Mouse (Mus musculus): ENCODE results near the gene Pcgf1. TPM values are rescaled to one million over a fixed set of nuclear protein-coding genes. Genes with fewer than 3 reads are reported as not detected.

Gene Pcgf1
- total and polyA plus RNA-seq, 2 experiments from 2014 or later = 16.1 to 30.7 TPM

DNA sequence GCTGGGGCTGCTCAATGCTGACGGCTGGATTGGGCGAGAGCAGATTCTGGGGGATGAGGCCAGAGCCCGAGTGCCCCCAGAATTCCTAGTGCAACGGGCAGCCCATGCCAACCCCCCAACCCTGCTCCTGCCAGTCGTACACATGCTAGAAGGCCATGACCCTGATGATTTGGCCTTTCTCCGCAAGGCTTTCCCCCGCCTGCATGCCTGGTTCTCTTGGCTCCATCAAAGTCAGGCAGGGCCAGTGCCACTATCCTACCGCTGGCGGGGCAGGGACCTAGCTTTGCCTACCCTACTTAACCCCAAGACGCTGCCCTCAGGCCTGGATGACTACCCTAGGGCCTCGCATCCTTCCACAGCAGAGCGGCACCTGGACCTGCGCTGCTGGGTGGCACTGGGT is 39.9 kb downstream of the Pcgf1 start:
- DNase-seq (no peak), ATAC-seq (no peak)
- Histone ChIP-seq H3K4me2 (ENCODE audit: low read depth) (no peak overlapping the region), H3K4me1 (ENCODE audit: insufficient read depth) (peaks cover 13% of the 10 kb centered on the region), H3K27me3 (ENCODE audit: insufficient read depth, low read length) (no peaks in the 10 kb centered on the region), H3K9ac (no peak overlapping the region), H3K36me3 (ENCODE audit: insufficient read depth) (peaks cover 25% of the 10 kb centered on the region), H3K4me3 (ENCODE audit: low read depth, low read length) (no peak overlapping the region), H3K9me3 (ENCODE audit: low read length) (no peaks in the 10 kb centered on the region), H3K27ac (ENCODE audit: low read depth, low read length) (no peak overlapping the region)
- TF ChIP-seq CTCF (IDR thresholded peaks at IDR 0.05; ENCODE audit: low read depth) = no peak
- WGBS = 92% methylated on average over 13 of the region's 13 CpGs

DNA sequence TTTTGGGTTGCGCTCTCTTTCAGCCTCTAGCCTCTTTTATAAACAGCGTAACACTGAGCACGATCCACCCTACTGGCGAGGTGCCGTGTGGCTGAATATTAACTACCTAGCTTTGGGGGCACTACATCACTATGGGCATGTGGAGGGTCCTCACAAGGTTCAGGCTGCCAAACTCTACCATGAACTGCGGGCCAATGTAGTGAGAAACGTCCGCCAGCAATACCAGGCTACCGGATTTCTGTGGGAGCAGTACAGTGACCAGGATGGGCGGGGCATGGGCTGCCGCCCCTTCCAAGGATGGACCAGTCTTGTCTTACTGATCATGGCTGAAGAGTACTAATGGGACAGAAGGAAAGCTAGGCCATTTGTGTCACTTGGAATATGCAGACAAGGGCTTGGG is 40.7 kb downstream of the Pcgf1 start:
- peaks cover 14% of the 10 kb centered on the region for H3K4me1 ChIP-seq (ENCODE audit: insufficient read depth)

DNA sequence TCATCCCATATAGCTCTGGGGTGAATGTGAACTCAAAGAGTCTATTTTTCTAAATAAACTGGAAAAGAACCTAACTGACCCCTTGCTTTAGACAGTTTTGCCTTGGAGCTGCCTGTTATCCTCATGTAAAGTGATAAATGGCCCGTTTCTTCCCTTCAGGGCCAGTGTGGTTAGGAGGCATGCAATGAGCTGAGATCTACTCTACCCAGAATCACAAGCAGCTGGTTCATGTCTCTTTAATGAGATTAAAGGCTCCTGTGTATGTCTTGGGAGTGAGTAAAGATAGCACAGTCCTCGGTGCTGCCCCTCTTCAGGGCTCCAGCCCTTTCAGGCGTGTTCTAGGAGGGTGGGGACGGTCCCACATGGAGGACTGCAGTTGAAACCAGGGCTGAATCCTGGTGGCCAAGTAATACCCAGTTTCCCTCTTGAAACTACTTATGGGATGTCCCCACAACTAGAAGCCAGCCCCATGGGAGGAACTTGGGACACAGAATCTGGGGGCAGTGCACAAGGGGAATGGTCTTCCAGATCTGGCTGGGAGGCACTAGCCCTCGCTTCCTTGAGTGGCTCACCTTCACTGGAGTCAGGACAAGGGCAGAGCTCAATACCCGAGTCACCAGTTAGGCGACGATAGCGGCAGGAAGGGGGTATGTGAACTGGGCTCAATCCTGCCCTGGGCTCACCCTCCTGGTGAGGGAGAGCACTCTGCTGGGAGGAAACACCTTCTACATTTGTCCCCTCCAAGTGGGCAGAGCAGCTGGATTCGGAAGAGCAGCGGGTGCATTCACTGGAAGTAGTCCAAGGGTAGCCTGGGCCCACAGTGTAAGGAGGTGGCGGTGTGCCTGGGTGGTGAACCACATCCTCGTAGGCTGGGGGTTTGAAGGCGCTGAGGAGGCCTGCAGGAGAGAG is 41.4 kb downstream of the Pcgf1 start:
- no peak for TF ChIP-seq CTCF (IDR thresholded peaks at IDR 0.05; ENCODE audit: low read depth)
- 77% methylated on average over 14 of the region's 14 CpGs for WGBS
- H3K9ac ChIP-seq = no peak overlapping the region
- DNase-seq = no peak
- no peak overlapping the region for H3K27ac ChIP-seq (ENCODE audit: low read depth, low read length)
- peaks cover 16% of the 10 kb centered on the region for H3K4me1 ChIP-seq (ENCODE audit: insufficient read depth)
- no peak for ATAC-seq
- H3K4me3 ChIP-seq (ENCODE audit: low read depth, low read length) = no peak overlapping the region
- H3K9me3 ChIP-seq (ENCODE audit: low read length) = no peaks in the 10 kb centered on the region
- no peaks in the 10 kb centered on the region for H3K27me3 ChIP-seq (ENCODE audit: insufficient read depth, low read length)
- peaks cover 25% of the 10 kb centered on the region for H3K36me3 ChIP-seq (ENCODE audit: insufficient read depth)
- no peak overlapping the region for H3K4me2 ChIP-seq (ENCODE audit: low read depth)

More for the DNA sequence above, 40.7 kb downstream of the Pcgf1 start:
- Histone ChIP-seq H3K9ac (no peak overlapping the region), H3K27ac (ENCODE audit: low read depth, low read length) (no peak overlapping the region), H3K4me2 (ENCODE audit: low read depth) (no peak overlapping the region), H3K9me3 (ENCODE audit: low read length) (no peaks in the 10 kb centered on the region), H3K27me3 (ENCODE audit: insufficient read depth, low read length) (no peaks in the 10 kb centered on the region), H3K4me3 (ENCODE audit: low read depth, low read length) (no peak overlapping the region), H3K36me3 (ENCODE audit: insufficient read depth) (peaks cover 25% of the 10 kb centered on the region)
- DNase-seq (no peak), ATAC-seq (no peak)
- WGBS = 81% methylated on average over 11 of the region's 11 CpGs
- TF ChIP-seq CTCF (IDR thresholded peaks at IDR 0.05; ENCODE audit: low read depth) = no peak

DNA sequence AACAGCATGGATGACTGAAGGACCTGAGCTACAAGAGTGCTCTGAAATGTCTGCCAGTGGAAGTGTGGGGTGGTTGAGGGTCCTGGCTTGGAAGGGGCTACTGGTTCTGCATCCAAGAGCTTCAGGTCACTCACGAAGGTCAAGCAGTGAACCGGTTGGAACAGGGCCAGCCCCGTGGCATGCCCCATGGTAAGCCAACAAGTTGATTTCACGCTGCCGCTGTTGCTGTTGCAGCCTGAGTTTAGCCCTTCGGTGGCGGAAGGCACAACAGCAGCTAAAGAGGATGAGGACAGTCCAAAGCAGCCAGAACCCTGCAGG is 42.0 kb downstream of the Pcgf1 start:
- no peak for DNase-seq
- ATAC-seq = no peak
- Histone ChIP-seq H3K9me3 (ENCODE audit: low read length) (no peaks in the 10 kb centered on the region), H3K4me3 (ENCODE audit: low read depth, low read length) (no peak overlapping the region), H3K36me3 (ENCODE audit: insufficient read depth) (peaks cover 25% of the 10 kb centered on the region), H3K27ac (ENCODE audit: low read depth, low read length) (no peak overlapping the region), H3K9ac (no peak overlapping the region), H3K27me3 (ENCODE audit: insufficient read depth, low read length) (no peaks in the 10 kb centered on the region), H3K4me1 (ENCODE audit: insufficient read depth) (peaks cover 22% of the 10 kb centered on the region), H3K4me2 (ENCODE audit: low read depth) (peak overlapping the region; percentile 93; the same call in 1 of the 2 replicates)
- WGBS = 80% methylated on average over 7 of the region's 7 CpGs
- TF ChIP-seq CTCF (IDR thresholded peaks at IDR 0.05; ENCODE audit: low read depth) = no peak

DNA sequence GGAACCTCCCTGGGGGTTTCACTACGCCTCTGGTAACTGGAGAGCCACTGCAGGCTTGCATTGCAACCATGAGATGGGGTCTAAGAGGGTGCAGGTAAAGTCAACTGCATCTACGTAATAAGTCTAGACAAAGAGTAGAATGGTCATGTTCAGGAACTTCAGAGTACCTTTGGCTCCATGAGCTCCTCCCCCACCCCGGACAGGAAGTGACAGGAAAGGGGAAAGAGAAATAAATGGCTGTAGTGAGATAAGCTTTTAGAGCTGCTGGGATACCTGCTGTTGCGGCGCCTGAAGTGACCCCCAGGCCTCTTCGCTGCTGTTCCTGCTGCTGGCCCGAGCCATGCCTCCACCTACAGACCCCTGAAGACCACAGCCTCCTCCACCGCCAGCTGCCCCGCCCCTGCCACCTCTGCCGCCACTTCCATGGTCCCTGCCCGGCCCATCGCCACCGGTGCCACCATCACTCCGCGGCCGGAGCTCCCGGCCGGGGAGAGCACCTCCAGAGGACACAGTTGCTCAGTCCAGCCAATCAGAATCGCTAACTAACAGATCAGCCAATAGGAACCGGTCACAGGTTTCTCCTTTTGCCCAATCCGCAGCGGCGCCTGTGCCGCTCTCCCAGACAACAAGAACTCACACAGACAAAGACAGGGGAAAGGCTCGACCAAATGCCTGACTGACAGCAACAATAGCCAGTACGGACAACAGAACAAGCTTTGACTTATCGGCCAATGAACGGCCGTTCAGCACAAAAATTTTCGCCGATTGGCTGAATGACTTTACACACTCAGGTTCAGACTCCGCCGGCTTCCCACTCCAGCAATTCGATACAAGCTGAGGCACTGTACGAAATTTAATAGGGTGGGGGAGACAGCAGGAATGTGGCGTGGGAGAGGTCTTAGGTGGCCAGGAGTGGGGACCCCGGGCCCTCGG is 43.5 kb downstream of the Pcgf1 start, which contains the start of gene Wbp1:
TSS of gene Wbp1 (minus strand) at position 630 of the 933 bp plus-strand sequence.
- peak within 1 kb of the TSS; percentile 70 for H3K9ac ChIP-seq
- H3K9me3 ChIP-seq (ENCODE audit: low read length) = no peaks in the 10 kb centered on the region
- peak within 1 kb of the TSS; percentile 88 for H3K27ac ChIP-seq (ENCODE audit: low read depth, low read length)
- peak; percentile 98 for DNase-seq
- peak within 1 kb of the TSS; percentile 70 for H3K4me3 ChIP-seq (ENCODE audit: low read depth, low read length)
- peaks cover 25% of the 10 kb centered on the region for H3K36me3 ChIP-seq (ENCODE audit: insufficient read depth)
- peaks cover 22% of the 10 kb centered on the region for H3K4me1 ChIP-seq (ENCODE audit: insufficient read depth)
- no peaks in the 10 kb centered on the region for H3K27me3 ChIP-seq (ENCODE audit: insufficient read depth, low read length)
- WGBS = under 1% methylated on average over 38 of the region's 38 CpGs
- no peak for TF ChIP-seq CTCF (IDR thresholded peaks at IDR 0.05; ENCODE audit: low read depth)
- ATAC-seq = peak; percentile 96
- H3K4me2 ChIP-seq (ENCODE audit: low read depth) = peak within 1 kb of the TSS; percentile 93

DNA sequence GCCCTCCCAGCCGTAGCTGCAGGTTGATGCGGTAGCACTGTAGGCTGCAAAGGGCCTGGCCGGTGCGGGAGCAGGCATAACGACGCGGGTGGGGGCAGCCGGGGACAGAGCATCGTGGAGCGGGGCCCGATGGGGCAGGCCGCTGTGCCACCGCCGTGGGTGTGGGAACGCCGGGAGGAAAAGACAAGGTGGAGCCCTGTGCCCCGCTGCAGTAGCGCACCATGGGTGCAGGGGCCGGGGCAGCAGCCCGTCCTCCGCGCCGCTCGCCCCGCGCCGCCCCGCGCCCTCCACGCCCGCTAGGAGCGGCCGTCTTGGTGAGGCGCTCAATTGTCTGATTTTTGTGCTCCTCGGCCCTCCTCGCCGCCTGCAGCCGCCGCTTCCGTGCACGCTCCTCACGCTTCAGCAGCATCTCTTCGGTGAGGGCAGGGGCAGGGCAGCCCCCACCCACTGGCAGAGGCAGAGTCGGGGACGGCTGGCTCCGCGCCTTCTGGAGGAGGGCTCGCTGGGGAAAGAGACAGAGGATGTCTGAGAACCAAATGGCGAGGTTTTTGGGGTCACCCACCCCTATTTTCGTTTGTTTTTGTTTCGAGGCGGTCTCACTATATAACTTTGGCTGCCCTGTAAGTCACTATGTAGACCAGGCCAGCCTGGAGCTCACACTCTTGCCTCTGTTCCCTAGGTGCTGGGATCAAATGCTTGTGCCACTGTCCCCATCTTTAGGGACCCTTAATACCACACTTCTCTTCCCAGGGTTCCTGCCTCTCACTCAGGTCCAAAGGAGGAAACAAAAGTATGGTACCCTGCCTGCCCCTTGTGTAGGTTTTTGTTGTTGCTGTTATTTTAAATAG is 44.4 kb downstream of the Pcgf1 start:
- no peaks in the 10 kb centered on the region for H3K27me3 ChIP-seq (ENCODE audit: insufficient read depth, low read length)
- H3K9me3 ChIP-seq (ENCODE audit: low read length) = no peaks in the 10 kb centered on the region
- peak overlapping the region; percentile 70 for H3K4me3 ChIP-seq (ENCODE audit: low read depth, low read length)
- no peak for TF ChIP-seq CTCF (IDR thresholded peaks at IDR 0.05; ENCODE audit: low read depth)
- DNase-seq (no peak), ATAC-seq (peak; percentile 38)
- H3K4me2 ChIP-seq (ENCODE audit: low read depth) = peak overlapping the region; percentile 93
- H3K27ac ChIP-seq (ENCODE audit: low read depth, low read length) = peak overlapping the region; percentile 88
- peaks cover 22% of the 10 kb centered on the region for H3K4me1 ChIP-seq (ENCODE audit: insufficient read depth)
- H3K36me3 ChIP-seq (ENCODE audit: insufficient read depth) = peaks cover 24% of the 10 kb centered on the region
- 6% methylated on average over 40 of the region's 52 CpGs for WGBS
- H3K9ac ChIP-seq = peak overlapping the region; percentile 70
